Mouse (Mus musculus) hindbrain, embryonic 13.5 days (tissue): ENCODE data around the gene Mylk. TPM values are rescaled to one million over a fixed set of nuclear protein-coding genes. Genes with fewer than 3 reads are reported as not detected.

ENCODE experiments used
- ATAC-seq: fragments of 200-750 bp; cut with Nextera tagmentation; 2 replicates; pipeline ENCODE4 v1.8.0; 2017; ENCODE audit warnings: moderate TSS enrichment; ENCODE audit not compliant: low FRiP score
- H3K27ac ChIP-seq: fragments of 300-500 bp; sonication (generic); 2 replicates; pipeline ENCODE4 v1.5.1; 2015; ENCODE audit warnings: inconsistent platforms, mild to moderate bottlenecking, moderate library complexity
- H3K27me3 ChIP-seq: fragments of 300-500 bp; sonication (generic); 2 replicates; pipeline ENCODE4 v1.6.1; 2015; ENCODE audit warnings: mild to moderate bottlenecking, inconsistent platforms
- H3K36me3 ChIP-seq: fragments of 300-500 bp; sonication (generic); 2 replicates; pipeline ENCODE4 v1.6.1; 2015; ENCODE audit warnings: mild to moderate bottlenecking, inconsistent platforms
- H3K4me1 ChIP-seq: fragments of 300-500 bp; sonication (generic); replicated peaks from 2 replicates; pipeline ENCODE4 v1.6.1; 2015; ENCODE audit warnings: inconsistent platforms
- H3K4me2 ChIP-seq: fragments of 300-500 bp; sonication (generic); 2 replicates; pipeline ENCODE4 v1.6.1; 2015; ENCODE audit warnings: inconsistent platforms, mild to moderate bottlenecking, moderate library complexity
- H3K4me3 ChIP-seq: fragments of 300-500 bp; sonication (generic); 2 replicates; pipeline ENCODE4 v1.5.1; 2015; ENCODE audit warnings: mild to moderate bottlenecking, inconsistent platforms
- H3K9ac ChIP-seq: fragments of 300-500 bp; sonication (generic); 2 replicates; pipeline ENCODE4 v1.6.1; 2015; ENCODE audit warnings: mild to moderate bottlenecking, inconsistent platforms
- H3K9me3 ChIP-seq: fragments of 300-500 bp; sonication (generic); 2 replicates; pipeline ENCODE4 v1.6.1; 2016; ENCODE audit warnings: inconsistent platforms
- WGBS: fragments of 180-500 bp; shearing (Covaris S2); methylation state at CpG from one replicate; pipeline ENCODE4 v1.1.7; 2015; 5-methylcytosine and 5-hydroxymethylcytosine counted together
- polyA plus RNA-seq: library from polyadenylated mRNA; unstranded; fragments of >200 nt; fragmentation: Nextera tagmentation; extraction: Ambion mirVana; gene quantifications from 2 replicates; pipeline ENCODE4 v1.2.1, GENCODE M21; 2015

Mylk gene
- polyA plus RNA-seq, 1 experiment from 2014 or later: 5.0 TPM

DNA sequence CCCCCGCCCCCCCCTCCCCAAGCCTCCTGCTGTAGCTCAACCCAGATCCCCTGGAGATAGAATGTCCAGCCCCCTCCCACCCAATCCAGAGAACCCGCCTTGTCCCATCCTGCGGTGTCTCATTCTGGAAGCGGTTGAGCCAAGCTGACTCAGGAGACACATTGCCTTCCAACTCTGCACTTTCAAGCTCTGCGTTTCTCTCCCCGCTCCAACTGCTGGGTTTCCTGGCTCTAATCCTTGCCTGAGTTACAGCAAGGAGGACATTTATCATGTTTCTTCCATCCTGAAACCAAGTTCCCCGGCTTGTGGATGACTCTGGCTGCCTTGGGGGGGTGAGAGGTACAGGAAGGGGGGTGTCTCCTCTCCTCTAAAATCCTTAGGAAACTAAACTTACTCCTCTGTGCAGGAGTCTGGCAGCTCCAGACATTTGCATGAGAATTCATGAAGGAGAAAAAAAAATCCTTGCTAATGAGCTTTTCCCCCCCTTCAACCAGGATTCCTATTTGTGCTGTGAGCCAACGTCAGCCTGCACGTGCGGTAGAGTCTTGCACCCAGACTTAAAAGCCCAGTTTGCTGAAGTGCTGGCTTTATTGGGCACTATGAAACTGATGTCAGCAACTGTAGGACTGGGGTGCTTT, 256.0 kb downstream of the Mylk start:
- Histone ChIP-seq H3K9me3 (no peaks in the 10 kb centered on the region), H3K27ac (no peak overlapping the region), H3K27me3 (0 out of 2 replicates have a peak, but pooled peaks cover 8% of the 10 kb centered on the region), H3K4me2 (peak overlapping the region; percentile 40), H3K36me3 (no peaks in the 10 kb centered on the region), H3K4me3 (no peak overlapping the region), H3K9ac (no peak overlapping the region), H3K4me1 (peaks cover 23% of the 10 kb centered on the region)
- 7% methylated on average over 10 of the region's 10 CpGs for WGBS
- ATAC-seq: no peak

DNA sequence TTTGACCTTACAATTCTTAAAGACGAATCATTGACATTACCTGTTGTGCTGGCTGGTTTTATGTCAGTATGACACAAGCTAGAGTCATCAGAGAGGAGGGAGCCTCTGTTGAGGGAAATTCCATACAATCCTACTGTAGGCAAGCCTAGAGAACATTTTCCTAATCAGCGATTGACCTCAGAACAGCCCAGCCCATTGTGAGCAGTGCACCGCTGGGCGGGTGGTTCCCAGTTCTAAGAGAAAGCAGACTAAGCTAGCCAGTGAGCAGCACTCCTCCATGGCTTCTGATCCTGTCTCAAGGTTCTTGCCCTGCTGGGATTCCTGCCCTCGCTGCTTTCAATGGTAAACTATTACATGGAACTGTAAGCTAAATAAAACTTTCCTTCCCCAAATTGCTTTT, 259.3 kb downstream of the Mylk start:
- H3K4me3 ChIP-seq: no peak overlapping the region

DNA sequence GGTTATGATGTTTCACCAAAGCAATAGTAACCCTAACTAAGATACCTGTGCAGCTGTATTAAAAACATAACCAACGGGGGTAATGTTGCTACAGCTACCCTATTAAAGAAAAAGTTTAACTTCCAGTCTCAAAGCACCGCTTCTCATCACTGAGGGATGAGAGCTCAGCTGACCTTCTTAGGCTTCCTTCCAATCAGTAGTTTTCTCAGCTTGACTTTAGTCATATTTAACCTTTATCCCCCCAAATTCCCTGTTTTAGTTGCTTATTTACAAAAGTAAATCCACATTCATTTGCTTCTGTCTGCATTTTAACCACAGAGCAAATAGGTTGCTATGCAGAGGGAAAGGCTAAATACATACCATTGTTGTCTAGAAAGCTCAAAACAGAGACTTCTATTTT, 259.7 kb downstream of the Mylk start:
- Histone ChIP-seq H3K4me3 (no peak overlapping the region), H3K4me2 (no peak overlapping the region), H3K4me1 (peaks cover 16% of the 10 kb centered on the region), H3K27ac (no peak overlapping the region), H3K9ac (no peak overlapping the region), H3K27me3 (0 out of 2 replicates have a peak, but pooled peaks cover 8% of the 10 kb centered on the region), H3K36me3 (no peaks in the 10 kb centered on the region), H3K9me3 (no peaks in the 10 kb centered on the region)
- 88% methylated on average over 2 of the region's 2 CpGs for WGBS
- no peak for ATAC-seq

More for the DNA sequence above, 259.3 kb downstream of the Mylk start:
- H3K4me1 ChIP-seq: peaks cover 16% of the 10 kb centered on the region
- whole genome bisulfite sequencing: 86% methylated on average over 5 of the region's 5 CpGs
- no peaks in the 10 kb centered on the region for H3K9me3 ChIP-seq
- H3K27me3 ChIP-seq: 0 out of 2 replicates have a peak, but pooled peaks cover 8% of the 10 kb centered on the region
- no peak overlapping the region for H3K27ac ChIP-seq
- H3K9ac ChIP-seq: no peak overlapping the region
- no peaks in the 10 kb centered on the region for H3K36me3 ChIP-seq
- no peak for ATAC-seq
- no peak overlapping the region for H3K4me2 ChIP-seq

DNA sequence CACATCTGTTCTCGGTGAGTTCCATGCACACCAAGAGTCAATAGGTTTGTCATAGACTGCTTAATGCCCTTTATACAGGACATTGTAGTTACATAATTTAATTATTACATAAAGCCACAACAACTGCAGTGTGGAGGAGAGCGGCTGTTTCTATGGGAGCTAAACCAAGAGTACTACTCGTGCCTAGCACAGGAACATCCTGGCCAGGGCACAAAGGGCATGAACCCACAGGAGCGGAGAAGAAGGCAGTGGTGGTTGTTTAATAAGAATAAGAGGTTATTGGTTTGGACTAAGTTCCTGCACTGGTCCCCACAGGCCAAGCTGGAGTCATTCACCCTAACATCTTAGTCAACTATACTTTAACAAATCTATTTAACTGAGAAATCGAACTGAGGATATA, 261.2 kb downstream of the Mylk start:
- Histone ChIP-seq H3K9me3 (no peaks in the 10 kb centered on the region), H3K36me3 (no peaks in the 10 kb centered on the region), H3K4me3 (no peak overlapping the region), H3K4me2 (no peak overlapping the region), H3K27ac (no peak overlapping the region), H3K9ac (no peak overlapping the region), H3K4me1 (peaks cover 3% of the 10 kb centered on the region), H3K27me3 (0 out of 2 replicates have a peak, but pooled peaks cover 3% of the 10 kb centered on the region)
- 87% methylated on average over 5 of the region's 5 CpGs for WGBS
- no peak for ATAC-seq

DNA sequence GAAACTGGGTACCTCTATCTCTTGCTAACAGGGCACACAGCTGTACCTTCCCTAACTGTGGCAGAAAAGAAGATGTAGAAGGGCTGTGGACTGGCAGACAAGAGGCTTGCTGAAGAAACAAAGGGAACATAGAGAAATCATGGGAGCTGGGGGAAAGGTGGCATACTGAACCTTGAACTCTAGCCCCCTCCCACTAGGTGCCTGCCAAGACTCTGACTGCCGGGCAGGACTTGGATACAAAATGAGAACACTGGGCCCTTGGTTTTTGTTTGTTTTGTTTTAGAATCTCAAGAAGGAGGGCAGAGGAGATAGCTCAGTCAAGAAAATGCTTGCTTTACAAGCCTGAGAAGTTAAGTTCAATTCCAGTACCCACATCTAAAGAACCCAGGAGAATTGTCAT, 262.4 kb downstream of the Mylk start:
- no peak overlapping the region for H3K4me3 ChIP-seq
- no peaks in the 10 kb centered on the region for H3K36me3 ChIP-seq
- no peaks in the 10 kb centered on the region for H3K9me3 ChIP-seq
- H3K4me1 ChIP-seq: no peaks in the 10 kb centered on the region
- H3K27ac ChIP-seq: no peak overlapping the region
- H3K4me2 ChIP-seq: no peak overlapping the region
- ATAC-seq: no peak
- H3K9ac ChIP-seq: no peak overlapping the region
- H3K27me3 ChIP-seq: no peaks in the 10 kb centered on the region
- 36% methylated on average over 1 of the region's 1 CpGs for WGBS

DNA sequence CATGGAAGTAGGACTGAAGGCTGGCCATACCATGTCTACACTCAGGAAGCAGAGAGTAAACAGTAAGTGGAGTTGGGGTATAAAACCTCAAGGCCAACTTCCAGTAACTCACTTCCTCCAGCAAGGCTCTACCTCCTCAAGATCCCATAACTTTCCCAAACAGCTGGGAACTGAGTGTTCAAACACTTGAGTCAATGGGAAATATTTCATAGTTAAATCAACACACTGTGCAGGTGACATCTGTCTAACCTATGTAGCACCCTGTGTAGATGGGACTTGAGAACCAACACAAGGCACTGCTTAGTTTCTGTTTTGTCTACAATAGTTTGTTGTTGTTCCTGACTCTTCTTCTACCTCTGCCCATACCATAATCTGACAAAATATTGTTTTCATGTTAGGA, 263.4 kb downstream of the Mylk start:
- no peak overlapping the region for H3K4me2 ChIP-seq
- ATAC-seq: no peak
- no peaks in the 10 kb centered on the region for H3K27me3 ChIP-seq
- H3K4me1 ChIP-seq: no peaks in the 10 kb centered on the region
- no peak overlapping the region for H3K9ac ChIP-seq
- no peak overlapping the region for H3K27ac ChIP-seq
- H3K36me3 ChIP-seq: no peaks in the 10 kb centered on the region
- H3K9me3 ChIP-seq: no peaks in the 10 kb centered on the region
- no peak overlapping the region for H3K4me3 ChIP-seq

DNA sequence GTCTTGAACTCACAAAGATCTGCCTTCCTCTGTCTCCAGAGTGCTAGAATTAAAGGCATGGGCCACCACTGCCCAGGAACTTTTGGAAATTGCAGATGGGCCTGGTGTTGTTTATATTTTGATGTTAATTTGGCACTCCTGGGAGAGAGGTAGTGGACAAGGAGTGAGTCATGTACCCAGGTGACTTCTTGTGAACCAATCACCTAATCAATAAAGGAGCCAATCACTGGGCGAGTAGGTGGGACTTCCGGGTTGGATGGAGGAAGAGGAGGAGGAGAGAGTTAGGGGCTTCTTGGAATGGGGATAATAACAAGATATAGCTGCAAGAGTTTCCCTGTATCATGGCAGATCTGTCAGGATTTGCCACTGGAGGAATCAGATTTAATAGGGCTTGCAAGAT, 268.5 kb downstream of the Mylk start:
- no peaks in the 10 kb centered on the region for H3K4me1 ChIP-seq
- H3K4me2 ChIP-seq: no peak overlapping the region
- H3K4me3 ChIP-seq: no peak overlapping the region
- no peak for ATAC-seq
- 89% methylated on average over 2 of the region's 2 CpGs for WGBS
- no peak overlapping the region for H3K27ac ChIP-seq
- no peaks in the 10 kb centered on the region for H3K36me3 ChIP-seq
- peaks cover 12% of the 10 kb centered on the region for H3K27me3 ChIP-seq
- H3K9ac ChIP-seq: no peak overlapping the region
- H3K9me3 ChIP-seq: peaks cover 7% of the 10 kb centered on the region; the same call in 1 of the 2 replicates

DNA sequence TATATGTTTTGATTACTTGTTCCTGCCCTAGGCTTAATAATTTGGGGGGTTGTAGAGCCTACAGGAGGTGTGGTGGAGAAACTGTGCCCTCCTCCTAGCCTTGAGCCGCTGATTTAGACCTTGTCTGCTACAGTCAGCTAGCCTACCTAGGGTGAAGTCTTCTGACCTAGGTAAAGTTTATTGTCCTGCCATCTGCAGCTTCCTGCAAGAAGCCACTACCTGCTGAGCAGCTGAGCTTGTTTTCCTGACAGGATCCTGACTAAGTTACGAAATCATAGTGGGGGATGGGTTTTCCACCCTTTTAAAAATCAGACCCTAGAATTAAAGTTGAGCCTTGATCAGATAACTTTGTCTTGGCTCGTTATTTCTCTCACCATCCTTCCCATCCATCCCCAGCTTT, 271.5 kb downstream of the Mylk start:
- Histone ChIP-seq H3K4me3 (no peak overlapping the region), H3K36me3 (no peaks in the 10 kb centered on the region), H3K9me3 (peaks cover 7% of the 10 kb centered on the region; the same call in 1 of the 2 replicates), H3K27me3 (peaks cover 35% of the 10 kb centered on the region), H3K27ac (no peak overlapping the region), H3K4me2 (no peak overlapping the region), H3K9ac (no peak overlapping the region), H3K4me1 (no peaks in the 10 kb centered on the region)
- no peak for ATAC-seq
- WGBS: 65% methylated on average over 3 of the region's 3 CpGs

DNA sequence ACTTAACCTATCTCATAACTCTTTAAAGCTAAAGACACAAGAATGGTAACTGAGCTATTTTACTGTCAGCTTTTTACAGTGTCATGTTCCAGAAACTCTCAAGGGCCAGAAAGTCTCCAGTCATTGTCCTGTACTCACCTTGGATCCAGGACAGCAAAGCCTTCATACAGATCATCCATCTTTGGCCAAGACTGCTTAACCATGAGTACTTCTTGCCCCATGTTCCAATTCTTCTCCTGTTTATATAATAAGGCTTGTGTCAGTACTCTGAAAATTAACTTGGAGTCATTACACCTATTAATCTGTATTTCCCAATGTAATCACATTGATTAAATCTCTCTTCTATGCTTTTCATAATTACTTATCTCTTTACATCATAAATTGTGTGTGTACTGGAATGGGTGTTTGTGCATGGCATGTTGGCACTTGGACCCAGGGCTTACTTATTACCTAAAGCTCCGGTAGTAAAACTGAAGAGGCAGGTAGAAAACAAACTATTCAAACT, 273.5 kb downstream of the Mylk start:
- Histone ChIP-seq H3K4me1 (peaks cover 6% of the 10 kb centered on the region; the same call in 1 of the 2 replicates), H3K27ac (no peak overlapping the region), H3K4me3 (no peak overlapping the region), H3K9me3 (peaks cover 7% of the 10 kb centered on the region; the same call in 1 of the 2 replicates), H3K9ac (no peak overlapping the region), H3K4me2 (no peak overlapping the region), H3K36me3 (no peaks in the 10 kb centered on the region), H3K27me3 (peaks cover 35% of the 10 kb centered on the region)
- WGBS: 95% methylated on average over 1 of the region's 1 CpGs
- no peak for ATAC-seq

DNA sequence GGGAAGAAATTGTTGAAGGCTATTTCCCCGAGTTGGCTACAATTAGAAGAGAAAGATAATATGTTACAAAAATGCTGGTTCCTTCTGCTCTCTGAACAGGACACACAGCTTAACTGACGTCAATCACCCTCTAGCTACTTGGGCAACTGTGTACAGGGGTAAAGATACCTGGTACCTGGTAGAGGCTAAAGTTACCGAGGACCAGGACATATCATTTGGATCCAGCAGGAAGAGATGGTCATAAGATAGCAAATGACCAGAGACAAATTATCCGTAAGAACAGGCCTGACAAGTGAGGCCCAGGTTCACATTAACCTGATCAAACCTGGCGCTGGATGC, 276.9 kb downstream of the Mylk start:
- Histone ChIP-seq H3K4me3 (peak overlapping the region; percentile 60), H3K4me1 (peaks cover 9% of the 10 kb centered on the region; the same call in 1 of the 2 replicates), H3K9me3 (no peaks in the 10 kb centered on the region), H3K36me3 (0 out of 2 replicates have a peak, but pooled peaks cover 5% of the 10 kb centered on the region), H3K4me2 (peak overlapping the region; percentile 68), H3K27ac (no peak overlapping the region), H3K27me3 (peaks cover 35% of the 10 kb centered on the region), H3K9ac (no peak overlapping the region)
- ATAC-seq: peak; percentile 74; the same call in 1 of the 2 replicates
- 57% methylated on average over 5 of the region's 5 CpGs for WGBS

DNA sequence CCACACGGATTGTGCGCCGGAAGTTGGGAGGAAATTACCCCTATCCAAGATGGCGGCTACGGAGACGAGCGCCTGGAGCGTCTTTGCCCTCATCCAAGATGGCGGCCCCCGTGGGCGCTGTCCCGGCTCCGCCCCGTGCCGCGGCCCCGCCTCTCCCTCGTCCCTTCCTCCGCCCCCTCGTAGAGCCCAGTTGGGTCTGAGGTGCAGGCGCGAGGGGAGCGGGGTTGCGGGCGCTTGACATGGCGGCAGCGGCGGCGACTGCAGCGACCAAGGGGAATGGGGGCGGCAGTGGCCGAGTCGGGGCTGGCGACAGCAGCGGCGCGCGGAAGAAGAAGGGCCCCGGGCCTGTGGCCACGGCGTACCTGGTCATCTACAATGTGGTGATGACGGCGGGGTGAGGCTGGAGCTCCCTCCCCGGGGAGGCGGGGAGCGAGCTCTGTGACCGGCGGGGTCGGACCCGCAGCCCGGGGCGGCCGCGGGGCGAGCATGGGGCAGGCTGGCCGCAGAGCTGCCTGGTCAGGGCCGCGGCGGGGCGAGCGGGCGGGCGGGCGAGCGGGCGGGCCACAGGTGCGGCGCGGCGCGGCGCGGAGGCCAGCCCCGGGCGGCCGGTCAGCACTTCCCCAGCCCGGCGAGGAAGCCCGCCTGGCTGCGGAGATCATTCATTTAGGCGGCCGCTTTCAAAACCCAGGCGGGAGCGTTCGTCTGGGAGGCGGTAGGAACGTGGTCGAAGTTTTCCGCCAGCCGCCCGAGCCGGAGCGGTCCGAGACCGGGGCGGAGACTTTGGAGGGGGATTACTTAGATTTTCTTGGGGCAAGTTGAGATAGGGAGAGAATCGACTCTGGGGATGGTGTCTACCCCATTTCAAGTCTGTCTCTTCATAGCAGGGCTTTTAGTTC, 277.5 kb downstream of the Mylk start, which contains the start of gene Hacd2:
Gene Hacd2, plus strand, starts transcription at position 187 of the 896 bp plus-strand sequence.
- Histone ChIP-seq H3K4me3 (peak within 1 kb of the TSS; percentile 60), H3K4me1 (peaks cover 9% of the 10 kb centered on the region; the same call in 1 of the 2 replicates), H3K36me3 (peaks cover 9% of the 10 kb centered on the region; the same call in 1 of the 2 replicates), H3K9ac (peak within 1 kb of the TSS; percentile 79), H3K27me3 (peaks cover 33% of the 10 kb centered on the region), H3K9me3 (no peaks in the 10 kb centered on the region), H3K4me2 (peak within 1 kb of the TSS; percentile 68), H3K27ac (peak within 1 kb of the TSS; percentile 87)
- ATAC-seq: peak; percentile 99
- WGBS: under 1% methylated on average over 77 of the region's 97 CpGs

DNA sequence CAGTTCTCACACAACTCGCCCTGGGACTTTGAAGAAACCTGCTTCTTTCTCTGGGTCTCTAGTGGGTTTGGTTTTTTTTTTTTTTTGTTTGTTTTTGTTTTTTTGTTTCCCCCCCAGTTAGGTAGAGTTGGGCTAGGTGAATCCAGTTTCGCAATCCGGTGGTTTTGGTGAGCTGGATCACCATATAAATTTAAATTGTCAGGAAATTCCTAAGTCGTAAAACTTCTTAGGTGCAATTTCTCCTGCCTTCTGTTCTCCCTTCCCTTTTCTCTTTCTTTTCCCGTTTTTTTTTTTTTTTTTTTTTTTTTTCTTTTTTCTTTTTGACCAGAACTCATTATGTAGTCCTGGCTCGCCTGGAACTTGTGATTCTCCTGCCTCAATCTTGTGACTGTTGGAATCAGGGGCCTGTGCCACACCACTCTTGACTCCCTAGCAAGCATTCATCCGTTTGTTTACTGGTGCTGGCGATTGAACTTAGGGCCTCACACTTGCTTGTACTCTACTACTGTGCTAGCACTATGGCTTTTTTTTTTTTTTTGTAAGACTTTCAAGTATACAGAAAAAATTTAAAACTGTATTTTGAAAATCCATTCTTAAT, 278.2 kb downstream of the Mylk start:
- Histone ChIP-seq H3K4me3 (peak overlapping the region; percentile 60), H3K9me3 (no peaks in the 10 kb centered on the region), H3K27me3 (peaks cover 25% of the 10 kb centered on the region), H3K36me3 (peaks cover 9% of the 10 kb centered on the region; the same call in 1 of the 2 replicates), H3K4me1 (peaks cover 9% of the 10 kb centered on the region; the same call in 1 of the 2 replicates), H3K4me2 (peak overlapping the region; percentile 68), H3K27ac (no peak overlapping the region; the same call in 1 of the 2 replicates), H3K9ac (peak overlapping the region; percentile 79)
- WGBS: 4% methylated on average over 8 of the region's 8 CpGs
- ATAC-seq: no peak
